Mouse (Mus musculus) kidney, postnatal 25 days (tissue): Measurements from ENCODE around the gene Gfra4.
A peak's percentile ranks its signal among the peaks of the same experiment; 100 is the strongest.

ENCODE experiments used
- DNase-seq, 2 experiments: peaks; one replicate each; pipeline ENCODE4 v3.0.0; 2021; ENCODE audit warnings: mixed read lengths in 2 of 2

The Gfra4 gene

GRCm38 (mm10) chr2:131042988-131043387, at the start of gene Gfra4:
Gene Gfra4 (minus strand): TSS chr2:131043088.
- no peak for DNase-seq

DNA sequence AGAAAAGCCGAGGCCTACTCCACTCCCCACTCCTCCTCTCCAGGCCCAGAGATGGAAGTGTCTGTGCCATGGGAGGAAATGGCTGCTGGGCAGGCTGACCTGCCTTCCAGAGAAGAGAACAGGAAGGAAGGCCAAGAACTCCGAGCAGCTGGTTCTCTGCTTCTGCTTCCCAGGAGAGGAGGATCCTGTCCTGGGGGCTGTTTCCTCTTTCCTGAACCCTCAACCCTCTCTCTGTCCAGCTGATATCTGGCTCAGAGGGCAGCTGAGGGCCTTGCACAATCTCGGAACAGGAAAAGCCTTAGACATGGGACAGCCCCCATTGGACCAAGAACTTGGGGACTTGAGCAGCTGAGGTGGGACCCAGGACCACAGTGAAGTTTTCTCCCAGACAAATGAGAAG, 48.0 kb upstream of the Gfra4 start:
- DNase-seq: peak; percentile 10 to 54

DNA sequence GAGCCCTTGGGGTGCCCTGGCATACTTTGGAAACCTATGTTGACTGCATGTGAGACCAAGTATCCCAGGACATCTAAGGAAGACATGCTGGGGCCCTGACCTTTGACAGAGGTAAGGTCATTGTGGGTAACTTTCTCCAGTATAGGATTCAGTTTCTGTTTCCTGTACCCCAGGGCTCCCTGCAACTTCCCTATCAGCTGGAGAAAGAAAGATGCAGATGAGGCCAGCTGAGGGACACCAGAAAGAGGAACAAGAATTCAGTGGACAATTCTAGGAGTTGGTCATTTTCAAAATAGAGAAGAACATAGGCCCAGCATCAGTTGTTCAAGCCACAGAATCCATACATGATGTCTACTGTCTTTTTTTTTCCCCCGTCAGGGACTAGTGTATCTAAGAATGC, 46.7 kb upstream of the Gfra4 start:
- no peak for DNase-seq

- DNase-seq: peak in 1 of 2 experiments; percentile 16
These were observed 45.7 kb upstream of the Gfra4 start for GRCm38 (mm10) chr2:131088581-131088980.

DNA sequence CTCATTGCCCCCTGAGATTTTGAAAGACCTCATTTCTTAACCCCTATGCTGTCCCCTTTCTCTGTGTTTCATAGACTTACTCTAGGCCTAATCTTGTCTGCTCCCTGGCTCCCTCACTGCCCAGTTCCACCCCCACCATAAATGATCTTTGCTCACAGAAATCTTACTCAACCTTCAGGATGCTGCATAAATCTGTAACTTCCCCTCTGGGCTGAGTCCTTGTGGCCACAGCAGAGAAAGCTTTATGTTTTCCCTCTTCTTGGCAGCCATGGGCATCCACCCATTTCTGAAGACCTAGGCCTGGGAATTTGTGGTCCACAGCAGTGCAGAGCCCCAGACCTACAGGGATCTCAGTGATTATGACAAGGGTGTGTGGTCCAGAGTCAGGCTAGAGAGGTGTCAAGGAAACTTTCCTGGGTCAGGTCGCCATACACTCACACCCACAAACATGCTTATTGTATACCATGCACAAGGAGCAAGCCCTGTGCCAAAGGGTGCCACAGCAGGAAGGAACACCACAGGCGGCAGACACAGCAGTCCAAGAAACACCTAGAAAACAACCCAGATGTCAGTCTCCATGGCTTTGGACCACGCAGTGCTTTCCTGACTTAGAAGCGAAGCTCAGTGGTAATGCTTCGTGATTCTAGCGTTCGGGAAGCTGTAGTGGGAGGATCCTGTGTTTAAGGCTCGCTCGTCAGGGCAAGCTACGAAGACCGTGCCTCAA, 43.9 kb upstream of the Gfra4 start, which contains the start of gene Siglec1:
TSS of gene Siglec1 (minus strand) at position 99 of the 724 bp plus-strand sequence.
- no peak for DNase-seq

- peak in 1 of 2 experiments; percentile 10 for DNase-seq
These were observed 41.3 kb upstream of the Gfra4 start for GRCm38 (mm10) chr2:131084206-131084605.

DNA sequence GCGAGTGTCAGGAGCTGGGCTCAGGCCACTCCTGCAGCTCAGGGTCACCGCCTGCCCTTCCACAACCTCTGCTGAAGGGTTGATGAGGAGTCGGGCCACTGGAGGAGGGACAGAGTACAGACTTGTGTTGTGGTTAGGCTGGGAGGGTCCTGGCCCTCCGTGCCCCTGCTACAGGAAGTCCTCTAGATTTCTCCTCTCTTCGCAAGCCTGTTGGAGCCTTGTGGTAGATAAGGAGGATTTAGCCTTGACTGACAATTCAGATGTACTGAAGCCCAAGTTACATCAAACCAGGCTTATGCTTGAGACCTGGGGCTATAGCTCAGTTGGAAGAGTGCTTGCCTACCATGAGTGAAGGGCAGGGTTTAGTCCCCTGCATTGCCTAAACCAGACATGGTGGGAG, 37.6 kb upstream of the Gfra4 start:
- DNase-seq: no peak

DNA sequence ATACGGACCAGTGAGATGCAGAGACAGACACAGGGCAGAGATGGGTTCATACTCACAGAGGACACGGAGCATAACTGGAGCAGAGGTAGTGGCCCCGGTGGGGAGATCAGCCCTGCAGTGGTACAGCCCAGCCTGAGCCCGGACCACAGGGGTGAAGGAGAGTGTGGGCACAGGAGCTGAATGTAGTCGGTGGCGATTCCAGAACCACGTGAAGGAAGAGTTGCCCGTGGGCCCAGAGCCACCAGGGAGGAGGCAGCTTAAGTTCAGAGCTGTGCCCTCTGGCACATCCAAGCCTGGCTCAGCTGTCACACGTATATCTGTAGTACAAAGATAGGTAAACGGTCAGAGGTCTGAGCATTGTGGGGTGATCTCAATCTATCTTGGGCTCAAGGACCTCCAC, 29.6 kb upstream of the Gfra4 start:
- no peak for DNase-seq

- peak in 1 of 2 experiments; percentile 59 for DNase-seq
These were observed 24.6 kb upstream of the Gfra4 start for GRCm38 (mm10) chr2:131067481-131067880.

GRCm38 (mm10) chr2:131066342-131066741, 23.5 kb upstream of the Gfra4 start:
- no peak for DNase-seq

GRCm38 (mm10) chr2:131063404-131063864, 20.5 kb upstream of the Gfra4 start, which contains the start of gene Adam33:
Gene Adam33 (minus strand): TSS chr2:131063814.
- DNase-seq: no peak

DNA sequence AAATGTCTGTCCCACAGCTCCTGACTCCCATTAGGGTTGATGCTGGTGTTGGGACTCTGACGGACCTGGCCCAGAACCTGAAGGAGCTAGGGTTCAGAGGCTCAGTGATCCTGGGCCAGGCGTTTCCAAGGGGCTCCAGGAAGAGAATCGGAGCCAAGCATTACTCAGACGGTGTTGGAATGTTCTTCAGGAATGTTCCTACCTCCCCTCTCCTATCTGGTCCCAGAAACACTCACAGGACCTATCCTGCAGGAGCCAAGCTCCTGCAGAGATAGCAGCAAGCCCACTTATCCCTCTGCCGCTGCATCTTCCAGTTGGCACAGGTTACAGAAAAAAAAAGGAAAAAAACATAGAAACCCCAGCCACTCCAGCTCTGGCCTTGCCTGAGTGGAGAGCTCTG, 18.7 kb upstream of the Gfra4 start:
- peak in 1 of 2 experiments; percentile 16 for DNase-seq

DNA sequence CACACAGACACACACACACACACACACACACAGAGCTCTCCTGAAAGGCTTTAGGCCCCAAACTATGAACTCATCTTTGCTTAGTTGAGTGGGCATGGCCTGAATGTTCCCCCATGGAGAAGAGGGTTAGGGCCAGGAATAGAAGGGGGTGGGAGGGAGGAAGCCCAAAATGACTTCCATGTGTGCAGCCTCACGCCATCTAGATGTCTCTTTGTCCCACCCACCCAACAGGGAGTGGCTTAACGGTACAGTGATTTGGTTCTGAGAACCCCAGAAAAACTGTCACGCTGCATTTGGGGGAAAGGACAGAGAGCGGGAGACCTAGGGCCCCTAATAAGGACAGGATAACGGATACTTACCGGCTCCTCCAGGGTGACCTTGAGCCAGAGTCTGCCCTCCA, 17.9 kb upstream of the Gfra4 start:
- peak in 1 of 2 experiments; percentile 9 for DNase-seq

DNA sequence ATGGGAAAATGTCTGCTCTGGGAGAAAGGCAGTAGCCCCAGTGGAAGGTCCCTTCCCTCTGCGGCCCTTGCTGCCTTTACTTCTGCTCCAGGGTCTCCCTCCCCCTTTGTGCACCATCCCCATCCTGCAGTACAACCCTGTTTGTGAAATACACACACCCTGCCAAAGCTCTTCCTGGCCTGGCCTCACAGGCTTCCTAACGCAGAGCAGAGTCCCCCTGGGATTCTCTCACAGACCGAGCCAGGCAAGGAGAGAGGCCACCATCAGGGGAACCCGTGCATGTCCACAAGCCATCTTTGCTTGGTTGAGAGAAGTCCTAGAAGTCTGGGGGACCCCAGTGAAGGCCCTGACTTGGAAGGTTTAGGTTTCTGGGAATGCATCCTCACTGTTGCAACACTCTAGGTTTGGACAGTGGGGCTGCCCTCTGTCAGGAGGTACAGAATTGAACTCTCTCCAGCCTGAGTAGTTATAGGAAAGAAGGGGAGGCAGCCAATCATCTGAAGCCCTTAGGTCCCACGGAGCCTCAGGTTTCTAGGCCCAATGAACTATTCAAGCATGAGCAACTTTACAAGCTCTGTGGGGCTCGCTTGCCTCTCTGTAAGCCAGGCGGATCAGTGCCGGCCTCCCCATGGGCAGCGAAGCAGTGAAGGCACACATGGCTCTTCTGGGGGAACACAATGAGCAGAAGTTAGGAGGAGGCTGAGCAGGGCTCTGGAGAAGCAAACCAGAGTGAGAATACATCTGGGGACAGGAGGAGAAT, 17.1 kb upstream of the Gfra4 start:
- DNase-seq: no peak

DNA sequence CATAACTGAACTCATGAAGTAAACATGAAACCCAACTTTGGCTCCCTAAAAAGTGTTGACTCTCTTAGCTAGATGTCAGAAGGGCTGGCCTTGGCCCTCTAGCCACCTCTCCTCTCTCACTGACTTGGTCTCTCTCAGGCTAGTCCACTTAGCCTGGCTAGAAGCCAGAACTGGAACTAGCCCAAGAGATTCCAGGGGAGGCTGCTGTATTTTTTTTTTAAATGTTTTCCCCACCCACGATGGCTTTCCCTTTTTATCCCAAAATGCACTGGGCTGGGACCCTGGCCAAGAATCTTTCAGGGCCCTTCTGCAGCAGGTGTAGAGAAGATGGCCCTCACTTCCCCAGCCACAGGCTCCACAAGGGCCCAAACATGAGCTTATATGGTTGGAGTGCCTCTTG, 16.5 kb upstream of the Gfra4 start:
- DNase-seq: peak; percentile 62 to 70

DNA sequence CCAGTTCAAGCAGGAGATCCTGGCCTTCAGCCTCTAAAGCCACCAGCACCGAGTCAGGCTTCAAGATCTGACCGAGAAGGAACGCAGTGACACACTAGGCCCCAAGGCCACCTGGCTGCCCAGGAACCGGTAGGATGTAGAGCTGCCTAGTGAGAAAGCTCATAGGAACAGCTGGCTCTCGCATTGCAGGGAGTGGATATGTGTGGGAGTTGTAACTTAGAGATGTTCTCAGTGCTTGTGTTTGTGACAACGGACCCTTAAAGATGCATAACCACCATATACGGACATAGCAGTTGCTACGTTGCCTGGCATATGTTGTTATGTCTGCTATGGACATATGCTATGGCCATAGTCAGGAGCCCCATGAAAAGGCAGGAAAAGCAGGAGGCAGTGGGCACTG, 15.8 kb upstream of the Gfra4 start:
- DNase-seq: no peak

- DNase-seq: peak in 1 of 2 experiments; percentile 32
These were observed 13.3 kb upstream of the Gfra4 start for GRCm38 (mm10) chr2:131056191-131056590.

DNA sequence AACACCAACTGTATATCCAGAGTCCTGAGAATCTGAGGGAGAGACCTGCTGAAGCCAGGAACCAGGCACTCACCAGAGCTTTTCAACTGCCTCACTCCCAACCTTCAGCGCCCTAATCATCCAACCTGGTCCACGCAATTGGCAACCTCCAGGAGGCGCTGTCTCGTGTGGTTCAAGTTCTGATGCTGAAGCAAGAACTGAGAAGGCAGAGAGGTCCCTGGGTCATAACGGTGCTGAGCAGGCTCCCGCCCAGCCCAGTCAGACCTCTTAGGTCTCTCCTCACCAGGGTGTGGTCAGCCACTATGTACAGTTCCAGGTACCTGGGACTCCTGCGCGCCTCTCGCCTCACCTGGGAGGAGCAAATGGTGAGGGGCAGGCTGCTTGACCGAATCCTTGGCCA, 12.7 kb upstream of the Gfra4 start:
- DNase-seq: peak; percentile 56 to 66

- DNase-seq: no peak
These were observed 11.9 kb upstream of the Gfra4 start for GRCm38 (mm10) chr2:131054646-131055264.

DNA sequence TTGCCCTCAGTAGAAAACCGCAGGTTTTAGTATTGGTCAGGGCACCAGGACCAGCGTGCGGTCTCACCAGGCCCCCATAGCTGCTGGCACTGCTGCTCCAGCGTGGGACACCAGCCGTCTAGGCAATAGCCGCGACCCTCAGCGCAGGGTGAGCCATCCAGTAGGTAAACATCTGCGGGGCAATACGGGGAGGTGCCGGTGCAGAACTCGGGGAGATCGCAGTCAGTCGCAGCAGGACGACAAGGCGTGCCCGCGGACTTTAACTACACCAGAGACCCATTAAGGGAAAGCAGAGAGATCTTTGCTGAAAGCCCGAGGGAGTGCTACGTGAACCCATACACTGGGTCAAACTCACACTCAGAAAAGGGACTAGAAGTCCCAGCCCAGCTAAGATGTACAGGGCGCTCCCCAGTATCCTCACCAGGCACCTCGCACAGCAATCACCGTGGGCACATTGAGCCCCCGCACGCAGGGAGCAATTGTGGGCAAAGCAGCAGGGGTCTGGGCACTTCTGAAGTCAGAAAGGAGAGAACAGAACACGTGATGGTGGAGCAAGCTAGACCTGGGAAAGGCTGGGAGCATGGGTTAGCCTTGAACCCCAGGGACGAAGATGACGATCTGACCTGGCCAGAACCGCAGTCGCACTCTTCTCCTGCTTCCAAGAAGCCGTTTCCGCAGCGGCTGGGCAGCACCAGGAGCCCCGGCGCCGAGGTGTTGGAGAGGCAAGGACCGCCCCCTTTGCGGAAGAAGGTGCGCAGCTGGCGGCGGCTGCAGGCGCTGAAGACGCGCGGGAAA, 11.2 kb upstream of the Gfra4 start:
- no peak for DNase-seq

GRCm38 (mm10) chr2:131052862-131053418, 10.1 kb upstream of the Gfra4 start:
- DNase-seq: no peak

DNA sequence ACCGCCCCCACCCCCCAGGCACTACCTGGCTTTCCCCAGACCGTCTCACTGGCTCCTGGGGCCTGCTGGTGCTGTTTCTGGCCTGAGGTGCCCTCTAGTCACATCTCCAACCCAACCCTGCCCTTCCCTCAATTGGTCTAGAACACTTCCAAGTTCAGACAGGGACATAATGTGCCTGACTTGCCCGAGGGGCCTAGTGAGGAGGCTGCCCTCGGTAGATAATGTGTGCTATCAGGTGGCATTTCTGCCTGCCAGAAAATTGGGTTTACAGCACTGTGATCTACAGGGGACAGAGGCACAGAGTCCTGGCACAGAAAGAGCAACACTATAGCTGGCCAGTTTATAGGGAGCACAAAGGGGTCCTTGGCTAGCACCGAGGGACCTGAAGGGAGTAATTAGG, 9.2 kb upstream of the Gfra4 start:
- DNase-seq: no peak
